Mouse (Mus musculus) erythroblast, embryonic 14.5 days (primary cell): ENCODE data around the gene Rnf10.

Source experiments
- GATA1 ChIP-seq: IDR thresholded peaks from 2 replicates; pipeline ENCODE4 v1.6.1; 2012; ENCODE audit warnings: low read length, inconsistent platforms, mixed read lengths
- TAL1 ChIP-seq: IDR thresholded peaks from 3 replicates; pipeline ENCODE4 v1.6.1; 2012; ENCODE audit warnings: low read length, inconsistent platforms, mixed read lengths

- TF ChIP-seq TAL1 (no peak), GATA1 (no peak)
These were observed 65.5 kb downstream of the Rnf10 start for GRCm38 (mm10) chr5:115207244-115207643.
